Mouse (Mus musculus) liver, embryonic 11.5 days (tissue): ENCODE results near the gene Glod4. TPM values are rescaled to one million over a fixed set of nuclear protein-coding genes. Genes with fewer than 3 reads are reported as not detected.

Experiments
- ATAC-seq: fragments of 200-750 bp; cut with Nextera tagmentation; replicated peaks from 2 replicates; pipeline ENCODE4 v1.8.0; 2017; ENCODE audit warnings: moderate number of reproducible peaks, mild to moderate bottlenecking, moderate TSS enrichment, moderate library complexity; ENCODE audit not compliant: low FRiP score
- DNase-seq: peaks from one replicate; pipeline ENCODE4 v3.0.0-alpha.2; 2017; ENCODE audit warnings: low spot score
- H3K27ac ChIP-seq: fragments of 300-500 bp; sonication (generic); 2 replicates; pipeline ENCODE4 v1.5.1; 2014; ENCODE audit warnings: mild to moderate bottlenecking, low read depth, low read length, control low read depth
- H3K27me3 ChIP-seq: fragments of 300-500 bp; sonication (generic); replicated peaks from 2 replicates; pipeline ENCODE4 v1.6.1; 2014; ENCODE audit warnings: low read length, mixed read lengths; ENCODE audit not compliant: control insufficient read depth, insufficient read depth
- H3K36me3 ChIP-seq: fragments of 300-500 bp; sonication (generic); 2 replicates; pipeline ENCODE4 v1.6.1; 2014; ENCODE audit warnings: mild to moderate bottlenecking, low read length, moderate library complexity, mixed read lengths; ENCODE audit not compliant: control insufficient read depth, insufficient read depth
- H3K4me1 ChIP-seq: fragments of 300-500 bp; sonication (generic); replicated peaks from 2 replicates; pipeline ENCODE4 v1.6.1; 2014; ENCODE audit warnings: low read length, mixed read lengths; ENCODE audit not compliant: control insufficient read depth, insufficient read depth
- H3K4me2 ChIP-seq: fragments of 300-500 bp; sonication (generic); 2 replicates; pipeline ENCODE4 v1.6.1; 2014; ENCODE audit warnings: mild to moderate bottlenecking, control low read depth, moderate library complexity
- H3K4me3 ChIP-seq: fragments of 300-500 bp; sonication (generic); 2 replicates; pipeline ENCODE4 v1.5.1; 2014; ENCODE audit warnings: low read depth, low read length, control low read depth
- H3K9ac ChIP-seq: fragments of 300-500 bp; sonication (generic); 2 replicates; pipeline ENCODE4 v1.6.1; 2014; ENCODE audit warnings: low read depth, low read length, control low read depth
- H3K9me3 ChIP-seq: fragments of 300-500 bp; sonication (generic); 2 replicates; pipeline ENCODE4 v1.6.1; 2016; ENCODE audit warnings: low read length, inconsistent platforms, mixed read lengths; ENCODE audit not compliant: control insufficient read depth
- WGBS: fragments of 180-500 bp; shearing (Covaris S2); extraction: QIAGEN DNeasy Blood & Tissue Kit; methylation state at CpG from one replicate; pipeline ENCODE4 v1.1.7; 2014; 5-methylcytosine and 5-hydroxymethylcytosine counted together
- polyA plus RNA-seq: library from polyadenylated mRNA; unstranded; fragments of >200 nt; fragmentation: Nextera tagmentation; extraction: Ambion mirVana; gene quantifications from 2 replicates; pipeline ENCODE4 v1.2.1, GENCODE M21; 2014

Gene Glod4
- polyA plus RNA-seq, 1 experiment from 2014 or later = 137 TPM

GRCm38 (mm10) chr11:76083941-76084367 is 159.6 kb downstream of the Glod4 start:
- no peak for DNase-seq

GRCm38 (mm10) chr11:76081048-76081640 is 162.4 kb downstream of the Glod4 start:
- no peak overlapping the region for H3K4me2 ChIP-seq
- no peaks in the 10 kb centered on the region for H3K9me3 ChIP-seq
- no peak for DNase-seq
- H3K4me3 ChIP-seq = no peak overlapping the region
- H3K9ac ChIP-seq = no peak overlapping the region
- H3K4me1 ChIP-seq = no peaks in the 10 kb centered on the region
- 84% methylated on average over 6 of the region's 6 CpGs for WGBS
- H3K27ac ChIP-seq = no peak overlapping the region
- ATAC-seq = no peak
- H3K36me3 ChIP-seq = peaks cover 10% of the 10 kb centered on the region; the same call in 1 of the 2 replicates
- H3K27me3 ChIP-seq = no peaks in the 10 kb centered on the region

More at GRCm38 (mm10) chr11:76083941-76084367, 159.6 kb downstream of the Glod4 start:
- Histone ChIP-seq H3K9ac (no peak overlapping the region), H3K4me3 (no peak overlapping the region), H3K36me3 (peaks cover 13% of the 10 kb centered on the region; the same call in 1 of the 2 replicates), H3K4me1 (no peaks in the 10 kb centered on the region), H3K4me2 (no peak overlapping the region), H3K27me3 (no peaks in the 10 kb centered on the region), H3K27ac (no peak overlapping the region), H3K9me3 (no peaks in the 10 kb centered on the region)
- ATAC-seq = no peak
- WGBS = 80% methylated on average over 3 of the region's 3 CpGs

GRCm38 (mm10) chr11:76080293-76080692 is 163.2 kb downstream of the Glod4 start:
- Histone ChIP-seq H3K9me3 (no peaks in the 10 kb centered on the region), H3K4me3 (no peak overlapping the region), H3K27me3 (no peaks in the 10 kb centered on the region), H3K36me3 (peaks cover 10% of the 10 kb centered on the region; the same call in 1 of the 2 replicates), H3K27ac (no peak overlapping the region), H3K4me2 (no peak overlapping the region), H3K4me1 (no peaks in the 10 kb centered on the region), H3K9ac (no peak overlapping the region)
- DNase-seq = no peak
- ATAC-seq = no peak
- 69% methylated on average over 2 of the region's 2 CpGs for WGBS

GRCm38 (mm10) chr11:76077341-76077740 is 166.2 kb downstream of the Glod4 start:
- peaks cover 11% of the 10 kb centered on the region for H3K36me3 ChIP-seq
- no peak overlapping the region for H3K4me3 ChIP-seq
- no peaks in the 10 kb centered on the region for H3K27me3 ChIP-seq
- no peaks in the 10 kb centered on the region for H3K4me1 ChIP-seq
- H3K4me2 ChIP-seq = no peak overlapping the region
- 84% methylated on average over 6 of the region's 6 CpGs for WGBS
- H3K27ac ChIP-seq = no peak overlapping the region
- no peak for DNase-seq
- ATAC-seq = no peak
- H3K9ac ChIP-seq = no peak overlapping the region
- H3K9me3 ChIP-seq = no peaks in the 10 kb centered on the region

- no peaks in the 10 kb centered on the region for H3K4me1 ChIP-seq
- H3K9me3 ChIP-seq = no peaks in the 10 kb centered on the region
- ATAC-seq (no peak), DNase-seq (no peak)
- H3K27ac ChIP-seq = no peak overlapping the region
- peaks cover 3% of the 10 kb centered on the region for H3K36me3 ChIP-seq
- no peaks in the 10 kb centered on the region for H3K27me3 ChIP-seq
- no peak overlapping the region for H3K4me3 ChIP-seq
- WGBS = 78% methylated on average over 11 of the region's 11 CpGs
- H3K4me2 ChIP-seq = no peak overlapping the region
- no peak overlapping the region for H3K9ac ChIP-seq
Observed at GRCm38 (mm10) chr11:76074296-76075093, 169.0 kb downstream of the Glod4 start.

Other genes starting within 250 kb of the Glod4 start
- not detected in 2 replicates for gene 1700016K19Rik, start 243.8 kb downstream of the Glod4 start, polyA plus RNA-seq
- gene Rflnb, start 215.9 kb downstream of the Glod4 start, polyA plus RNA-seq = 7.5 and 7.9 TPM in 2 replicates
- gene Vps53, start 64.1 kb downstream of the Glod4 start, polyA plus RNA-seq = 30.8 and 31.5 TPM in 2 replicates
- gene Fam57a, start 64.1 kb downstream of the Glod4 start, polyA plus RNA-seq = 14.8 and 15.4 TPM in 2 replicates
- 0.74 TPM in 1 of 2 replicates, not detected in the other for gene Dbil5, start 26.1 kb downstream of the Glod4 start, polyA plus RNA-seq
- gene Gemin4, start 26.1 kb downstream of the Glod4 start, polyA plus RNA-seq = 50.2 and 58.3 TPM in 2 replicates
- gene Mrm3, start within 50 bp of the Glod4 start, polyA plus RNA-seq = 36.3 and 37.0 TPM in 2 replicates
- gene Nxn, start 155.4 kb upstream of the Glod4 start, polyA plus RNA-seq = 11.8 and 12.0 TPM in 2 replicates
- 91.2 and 91.9 TPM in 2 replicates for gene Timm22, start 163.2 kb upstream of the Glod4 start, polyA plus RNA-seq